Mouse (Mus musculus): ENCODE measurements around the gene Slc44a3. TPM values are rescaled to one million over a fixed set of nuclear protein-coding genes. Genes with fewer than 3 reads are reported as not detected.
A peak's percentile ranks its signal among the peaks of the same experiment; 100 is the strongest.

The Slc44a3 gene
- polyA plus RNA-seq, 1 experiment from 2014 or later, result 0.65 TPM

- Histone ChIP-seq H3K9me3 (no peaks in the 10 kb centered on the region), H3K9ac (replicated peaks) (no peak overlapping the region), H3K4me3 (replicated peaks) (no peak overlapping the region), H3K36me3 (peaks cover 56% of the 10 kb centered on the region), H3K4me2 (no peak overlapping the region), H3K4me1 (replicated peaks) (peaks cover 73% of the 10 kb centered on the region), H3K27me3 (no peaks in the 10 kb centered on the region), H3K27ac (no peak overlapping the region)
- 70% methylated on average over 7 of the region's 7 CpGs for WGBS
- ATAC-seq (ENCODE audit: insufficient number of reproducible peaks, insufficient read depth, low FRiP score, low TSS enrichment, low read depth), result no peak
Measured at GRCm38 (mm10) chr3:121437996-121438395, 94.2 kb downstream of the Slc44a3 start.

GRCm38 (mm10) chr3:121437070-121437469 is 95.1 kb downstream of the Slc44a3 start:
- Histone ChIP-seq H3K4me3 (replicated peaks) (no peak overlapping the region), H3K27ac (no peak overlapping the region), H3K4me1 (replicated peaks) (peaks cover 82% of the 10 kb centered on the region), H3K36me3 (peaks cover 47% of the 10 kb centered on the region), H3K9me3 (no peaks in the 10 kb centered on the region), H3K4me2 (no peak overlapping the region), H3K27me3 (no peaks in the 10 kb centered on the region), H3K9ac (replicated peaks) (no peak overlapping the region)
- WGBS, result 93% methylated on average over 7 of the region's 7 CpGs
- no peak for ATAC-seq (ENCODE audit: insufficient number of reproducible peaks, insufficient read depth, low FRiP score, low TSS enrichment, low read depth)

DNA sequence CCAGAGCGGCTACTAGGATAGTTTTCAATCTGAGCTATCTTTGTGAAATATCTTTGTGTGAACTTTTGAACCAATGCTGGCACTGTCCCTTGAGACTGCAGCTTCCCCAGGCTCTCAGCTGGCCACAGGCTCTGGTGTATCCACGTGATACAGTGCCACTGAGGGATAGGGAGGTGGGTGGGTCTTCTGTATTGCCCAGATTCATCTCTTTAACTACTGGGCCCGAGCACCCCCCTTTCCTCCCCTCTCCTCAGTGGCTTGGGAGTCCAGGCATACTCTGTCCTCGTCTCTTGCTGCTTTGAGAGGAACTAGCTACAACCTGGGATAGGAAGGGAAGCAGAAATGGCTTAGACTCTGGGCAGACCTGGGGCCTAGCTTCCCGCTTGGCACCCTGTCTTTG is 96.9 kb downstream of the Slc44a3 start:
- ATAC-seq (ENCODE audit: insufficient number of reproducible peaks, insufficient read depth, low FRiP score, low TSS enrichment, low read depth), result no peak
- no peak overlapping the region for H3K4me3 ChIP-seq (replicated peaks)
- WGBS, result 78% methylated on average over 5 of the region's 5 CpGs
- H3K9ac ChIP-seq (replicated peaks), result no peak overlapping the region
- H3K27me3 ChIP-seq, result no peaks in the 10 kb centered on the region
- peaks cover 37% of the 10 kb centered on the region for H3K36me3 ChIP-seq
- no peak overlapping the region for H3K27ac ChIP-seq
- H3K4me2 ChIP-seq, result no peak overlapping the region; the same call in 1 of the 2 replicates
- peaks cover 89% of the 10 kb centered on the region for H3K4me1 ChIP-seq (replicated peaks)
- H3K9me3 ChIP-seq, result no peaks in the 10 kb centered on the region

GRCm38 (mm10) chr3:121433968-121434533 is 98.2 kb downstream of the Slc44a3 start:
- ATAC-seq (ENCODE audit: insufficient number of reproducible peaks, insufficient read depth, low FRiP score, low TSS enrichment, low read depth), result peak; percentile 92

GRCm38 (mm10) chr3:121433359-121433758 is 98.8 kb downstream of the Slc44a3 start:
- WGBS, result 56% methylated on average over 6 of the region's 6 CpGs
- Histone ChIP-seq H3K4me2 (peak overlapping the region; percentile 47), H3K9me3 (no peaks in the 10 kb centered on the region), H3K27ac (peak overlapping the region; percentile 90), H3K4me3 (replicated peaks) (no peak overlapping the region; the same call in 1 of the 2 replicates), H3K9ac (replicated peaks) (peak overlapping the region; percentile 23), H3K27me3 (no peaks in the 10 kb centered on the region), H3K4me1 (replicated peaks) (peaks cover 87% of the 10 kb centered on the region), H3K36me3 (peaks cover 31% of the 10 kb centered on the region; the same call in 1 of the 2 replicates)
- no peak for ATAC-seq (ENCODE audit: insufficient number of reproducible peaks, insufficient read depth, low FRiP score, low TSS enrichment, low read depth)

More at GRCm38 (mm10) chr3:121433968-121434533, 98.2 kb downstream of the Slc44a3 start:
- Histone ChIP-seq H3K4me3 (replicated peaks) (peak overlapping the region; percentile 3; the same call in 1 of the 2 replicates), H3K4me2 (peak overlapping the region; percentile 47), H3K27me3 (no peaks in the 10 kb centered on the region), H3K27ac (peak overlapping the region; percentile 90), H3K9ac (replicated peaks) (peak overlapping the region; percentile 23), H3K9me3 (no peaks in the 10 kb centered on the region), H3K36me3 (peaks cover 36% of the 10 kb centered on the region; the same call in 1 of the 2 replicates), H3K4me1 (replicated peaks) (peaks cover 87% of the 10 kb centered on the region)
- WGBS, result 10% methylated on average over 8 of the region's 8 CpGs

DNA sequence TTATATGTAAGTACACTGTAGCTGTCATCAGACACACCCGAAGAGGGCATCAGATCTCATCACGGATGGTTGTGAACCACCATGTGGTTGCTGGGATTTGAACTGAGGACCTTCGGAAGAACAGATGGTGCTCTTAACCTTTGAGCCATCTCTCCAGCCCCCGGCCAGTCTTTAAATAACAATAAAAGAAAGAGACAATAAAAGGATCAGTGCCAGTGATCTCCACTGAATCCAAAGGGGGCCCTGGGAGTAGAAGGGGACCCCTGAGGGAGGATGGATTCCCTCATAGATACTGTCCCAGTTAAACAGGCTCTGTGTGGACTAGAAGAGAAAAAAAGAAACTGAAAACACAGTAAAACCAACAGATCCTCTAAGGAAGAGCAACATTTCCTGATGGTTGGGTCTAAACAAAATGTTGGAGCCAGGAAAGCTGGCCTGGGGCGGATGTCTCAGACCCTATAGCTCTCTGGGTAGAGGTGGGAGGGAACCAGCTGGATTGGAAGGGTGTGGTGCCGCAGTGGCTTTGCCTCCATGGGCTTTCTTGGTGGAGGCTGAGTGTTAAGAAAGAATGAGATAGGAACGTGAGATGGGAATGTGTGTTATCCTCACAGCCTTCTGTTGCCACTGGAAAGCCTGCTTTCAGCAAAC is 101.8 kb downstream of the Slc44a3 start:
- Histone ChIP-seq H3K4me3 (replicated peaks) (no peak overlapping the region), H3K27me3 (no peaks in the 10 kb centered on the region), H3K4me1 (replicated peaks) (peaks cover 69% of the 10 kb centered on the region), H3K9ac (replicated peaks) (no peak overlapping the region), H3K27ac (no peak overlapping the region; the same call in 1 of the 2 replicates), H3K36me3 (peaks cover 8% of the 10 kb centered on the region; the same call in 1 of the 2 replicates), H3K9me3 (no peaks in the 10 kb centered on the region), H3K4me2 (0 out of 2 replicates have a peak overlapping the region, but pooled peaks have one; percentile 24)
- 49% methylated on average over 7 of the region's 7 CpGs for WGBS
- ATAC-seq (ENCODE audit: insufficient number of reproducible peaks, insufficient read depth, low FRiP score, low TSS enrichment, low read depth), result no peak

DNA sequence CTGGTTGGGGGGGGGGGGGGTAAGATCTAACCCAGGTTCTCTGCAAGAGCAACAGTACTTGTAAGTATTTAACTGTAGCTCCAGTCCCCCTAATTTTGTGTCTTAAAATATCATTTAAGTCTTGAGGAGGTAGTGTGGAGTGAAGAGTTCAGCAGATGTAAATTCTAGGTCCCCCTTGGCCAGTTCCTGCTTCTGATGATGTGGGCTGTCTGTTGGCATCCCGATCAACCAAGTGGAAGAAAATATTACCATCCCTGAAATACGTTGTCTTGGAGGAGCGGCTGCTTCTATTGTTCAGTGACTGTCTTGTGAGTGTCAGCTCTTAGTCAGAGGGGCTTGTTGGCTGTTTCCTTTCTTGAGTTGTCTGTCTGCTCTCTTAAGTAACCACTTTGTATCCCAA is 102.7 kb downstream of the Slc44a3 start:
- Histone ChIP-seq H3K9me3 (no peaks in the 10 kb centered on the region), H3K27ac (no peak overlapping the region), H3K4me3 (replicated peaks) (peak overlapping the region; percentile 5; the same call in 1 of the 2 replicates), H3K36me3 (peaks cover 6% of the 10 kb centered on the region; the same call in 1 of the 2 replicates), H3K9ac (replicated peaks) (no peak overlapping the region), H3K27me3 (no peaks in the 10 kb centered on the region), H3K4me2 (peak overlapping the region; percentile 85), H3K4me1 (replicated peaks) (peaks cover 64% of the 10 kb centered on the region)
- no peak for ATAC-seq (ENCODE audit: insufficient number of reproducible peaks, insufficient read depth, low FRiP score, low TSS enrichment, low read depth)
- 77% methylated on average over 3 of the region's 3 CpGs for WGBS

- Histone ChIP-seq H3K4me3 (replicated peaks) (peak overlapping the region; percentile 86), H3K27ac (0 out of 2 replicates have a peak overlapping the region, but pooled peaks have one; percentile 99), H3K27me3 (no peaks in the 10 kb centered on the region), H3K4me2 (peak overlapping the region; percentile 85), H3K9ac (replicated peaks) (peak overlapping the region; percentile 98; the same call in 1 of the 2 replicates), H3K9me3 (no peaks in the 10 kb centered on the region), H3K36me3 (peaks cover 6% of the 10 kb centered on the region; the same call in 1 of the 2 replicates), H3K4me1 (replicated peaks) (peaks cover 57% of the 10 kb centered on the region)
- 61% methylated on average over 11 of the region's 11 CpGs for WGBS
- ATAC-seq (ENCODE audit: insufficient number of reproducible peaks, insufficient read depth, low FRiP score, low TSS enrichment, low read depth), result no peak
Measured at GRCm38 (mm10) chr3:121428696-121429259, 103.4 kb downstream of the Slc44a3 start.

DNA sequence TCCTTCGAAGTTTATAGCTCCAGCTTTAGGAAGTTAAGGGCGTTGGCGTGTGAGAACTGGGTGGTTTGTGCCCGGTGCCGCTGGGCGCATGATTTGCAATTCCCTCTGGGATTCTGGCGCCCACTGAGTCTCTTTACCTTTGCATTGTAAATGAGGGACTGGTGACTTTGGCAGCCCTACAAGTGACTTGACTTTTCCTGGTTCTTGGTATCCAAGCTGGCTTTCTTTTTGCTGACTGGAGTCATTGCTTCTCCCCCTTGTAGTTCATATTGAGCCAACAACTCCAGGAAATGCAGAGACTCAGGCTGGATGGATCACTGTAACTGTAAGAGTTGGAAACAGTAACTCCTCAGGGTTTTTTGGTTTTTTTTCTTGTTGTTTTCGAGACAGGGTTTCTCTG is 104.0 kb downstream of the Slc44a3 start:
- H3K4me2 ChIP-seq, result peak overlapping the region; percentile 85
- H3K4me3 ChIP-seq (replicated peaks), result peak overlapping the region; percentile 86
- H3K36me3 ChIP-seq, result peaks cover 6% of the 10 kb centered on the region; the same call in 1 of the 2 replicates
- peaks cover 51% of the 10 kb centered on the region for H3K4me1 ChIP-seq (replicated peaks)
- H3K27ac ChIP-seq, result peak overlapping the region; percentile 99
- H3K27me3 ChIP-seq, result no peaks in the 10 kb centered on the region
- WGBS, result 9% methylated on average over 8 of the region's 8 CpGs
- no peak for ATAC-seq (ENCODE audit: insufficient number of reproducible peaks, insufficient read depth, low FRiP score, low TSS enrichment, low read depth)
- peak overlapping the region; percentile 98 for H3K9ac ChIP-seq (replicated peaks)
- no peaks in the 10 kb centered on the region for H3K9me3 ChIP-seq

- H3K4me3 ChIP-seq (replicated peaks), result peak overlapping the region; percentile 86
- H3K36me3 ChIP-seq, result peaks cover 6% of the 10 kb centered on the region; the same call in 1 of the 2 replicates
- H3K9me3 ChIP-seq, result no peaks in the 10 kb centered on the region
- no peaks in the 10 kb centered on the region for H3K27me3 ChIP-seq
- H3K4me2 ChIP-seq, result peak overlapping the region; percentile 85
- peak overlapping the region; percentile 98 for H3K9ac ChIP-seq (replicated peaks)
- WGBS, result under 1% methylated on average over 13 of the region's 13 CpGs
- peak; percentile 61; the same call in 1 of the 2 replicates for ATAC-seq (ENCODE audit: insufficient number of reproducible peaks, insufficient read depth, low FRiP score, low TSS enrichment, low read depth)
- peaks cover 44% of the 10 kb centered on the region for H3K4me1 ChIP-seq (replicated peaks)
- H3K27ac ChIP-seq, result peak overlapping the region; percentile 99
Measured at GRCm38 (mm10) chr3:121427520-121427908, 104.7 kb downstream of the Slc44a3 start.

Data from limb, embryonic 12.5 days (tissue).